Mouse (Mus musculus): ENCODE measurements at regions not wholly inside any gene's neighbourhood (a gene's known extent, or its start where the extent isn't known, plus 50 kb on each side); places are given as distances from the start of the nearest gene placed in this dataset.

GRCm38 (mm10) chr6:51701253-51702020, 177.7 kb downstream of the Snx10 start:
- DNase-seq, result no peak

- peak; percentile 14 to 50 for DNase-seq
Observed at GRCm38 (mm10) chr6:51702456-51703171, 178.9 kb downstream of the Snx10 start.

- no peak for DNase-seq
Observed at GRCm38 (mm10) chr6:51708011-51708410, 184.3 kb downstream of the Snx10 start.

- DNase-seq, result no peak
Observed at GRCm38 (mm10) chr6:51708668-51709339, 185.1 kb downstream of the Snx10 start.

- DNase-seq, result peak; percentile 65 to 73
Observed at GRCm38 (mm10) chr6:51709340-51710067, 185.8 kb downstream of the Snx10 start.

- DNase-seq, result peak in 1 of 2 experiments; percentile 34
Observed at GRCm38 (mm10) chr6:51710153-51710552, 186.5 kb downstream of the Snx10 start.

GRCm38 (mm10) chr6:51710926-51711615, 187.4 kb downstream of the Snx10 start:
- no peak for DNase-seq

GRCm38 (mm10) chr6:51711616-51711970, 187.9 kb downstream of the Snx10 start:
- no peak for DNase-seq

GRCm38 (mm10) chr6:51715158-51715840, 191.6 kb downstream of the Snx10 start:
- no peak for DNase-seq

GRCm38 (mm10) chr6:51717386-51717785, 193.7 kb downstream of the Snx10 start:
- no peak for DNase-seq

GRCm38 (mm10) chr6:51720705-51721104, 197.0 kb downstream of the Snx10 start:
- DNase-seq, result peak; percentile 81 to 87

- DNase-seq, result peak; percentile 33 to 44
Observed at GRCm38 (mm10) chr6:51723053-51723452, 199.4 kb downstream of the Snx10 start.

GRCm38 (mm10) chr6:51727191-51727590, 203.5 kb downstream of the Snx10 start:
- no peak for DNase-seq

- no peak for DNase-seq
Observed at GRCm38 (mm10) chr6:51728816-51729562, 205.3 kb downstream of the Snx10 start.

- no peak for DNase-seq
Observed at GRCm38 (mm10) chr6:51730564-51731351, 207.1 kb downstream of the Snx10 start.

- DNase-seq, result peak; percentile 29 to 38
Observed at GRCm38 (mm10) chr6:51732298-51732895, 208.7 kb downstream of the Snx10 start.

GRCm38 (mm10) chr6:51736051-51736450, 212.3 kb downstream of the Snx10 start:
- no peak for DNase-seq

GRCm38 (mm10) chr6:51743105-51743660, 219.5 kb downstream of the Snx10 start:
- DNase-seq, result no peak

GRCm38 (mm10) chr6:51744607-51745006, 220.9 kb downstream of the Snx10 start:
- no peak for DNase-seq

All from kidney, adult 8-10 months (tissue).